Mouse (Mus musculus) cortical plate, adult 2 months (tissue): ENCODE results near the gene Slbp.

Source experiments
- CTCF ChIP-seq: fragments of 200-500 bp; IDR thresholded peaks from 2 replicates; pipeline ENCODE4 v1.5.1; 2011; ENCODE audit warnings: mild to moderate bottlenecking, control low read depth, low read length; ENCODE audit not compliant: insufficient read depth; ENCODE audit errors: extremely low read depth
- POLR2A ChIP-seq: fragments of 200-500 bp; IDR thresholded peaks from 2 replicates; pipeline ENCODE4 v1.6.1; 2011; ENCODE audit warnings: mild to moderate bottlenecking, low read length, control low read depth; ENCODE audit not compliant: insufficient read depth; ENCODE audit errors: extremely low read depth

- TF ChIP-seq CTCF: no peak
- no peak for TF ChIP-seq POLR2A
Measured at GRCm38 (mm10) chr5:33611795-33612194, 40.6 kb downstream of the Slbp start.
